Mouse (Mus musculus) liver, embryonic 14.5 days (tissue): ENCODE measurements around the gene Atxn2l. TPM values are rescaled to one million over a fixed set of nuclear protein-coding genes. Genes with fewer than 3 reads are reported as not detected.

Experiments used
- ATAC-seq: fragments of 200-750 bp; cut with Nextera tagmentation; 2 replicates; pipeline ENCODE4 v1.8.0; 2017; ENCODE audit warnings: moderate number of reproducible peaks, mild to moderate bottlenecking, moderate library complexity; ENCODE audit not compliant: insufficient read depth
- DNase-seq, 3 experiments: peaks; one replicate each; pipeline ENCODE4 v3.0.0-alpha.2; 2012 to 2013; ENCODE audit warnings: low read depth in 3 of 3, low spot score in 3 of 3
- H3K27ac ChIP-seq: fragments of 300-500 bp; sonication (generic); 2 replicates; pipeline ENCODE4 v1.5.1; 2014; ENCODE audit warnings: moderate library complexity, mild to moderate bottlenecking, control low read depth, inconsistent platforms
- H3K27me3 ChIP-seq: fragments of 300-500 bp; sonication (generic); 2 replicates; pipeline ENCODE4 v1.6.1; 2014; ENCODE audit warnings: mild to moderate bottlenecking, low read length, moderate library complexity; ENCODE audit not compliant: control insufficient read depth, insufficient read depth
- H3K36me3 ChIP-seq: fragments of 300-500 bp; sonication (generic); replicated peaks from 2 replicates; pipeline ENCODE4 v1.6.1; 2014; ENCODE audit warnings: low read depth; ENCODE audit not compliant: control insufficient read depth, insufficient read depth
- H3K4me1 ChIP-seq, 2 experiments: fragments of 200-500 bp in 1 of 2; fragments of 300-500 bp in 1 of 2; sonication (generic) in 1 of 2; replicated peaks; 2 replicates each; pipeline ENCODE4 v1.6.1; 2012 to 2014; ENCODE audit warnings: antibody characterized with exemption in 1 of 2, inconsistent platforms in 1 of 2, low read length in 1 of 2; ENCODE audit not compliant: control insufficient read depth in 2 of 2, insufficient read depth in 2 of 2
- H3K4me2 ChIP-seq: fragments of 300-500 bp; sonication (generic); 2 replicates; pipeline ENCODE4 v1.6.1; 2014; ENCODE audit warnings: low read depth, mild to moderate bottlenecking, control low read depth, moderate library complexity
- H3K4me3 ChIP-seq, 2 experiments: fragments of 200-500 bp in 1 of 2; fragments of 300-500 bp in 1 of 2; sonication (generic) in 1 of 2; 2 replicates each; pipeline ENCODE4 v1.5.1; 2012 to 2014; ENCODE audit warnings: low read depth in 2 of 2, low read length in 2 of 2, mild to moderate bottlenecking in 2 of 2, control low read depth in 1 of 2, inconsistent platforms in 1 of 2, moderate library complexity in 1 of 2; ENCODE audit not compliant: insufficient read depth in 1 of 2
- H3K9ac ChIP-seq: fragments of 300-500 bp; sonication (generic); replicated peaks from 2 replicates; pipeline ENCODE4 v1.6.1; 2014; ENCODE audit warnings: mild to moderate bottlenecking, control low read depth, moderate library complexity
- H3K9me3 ChIP-seq: fragments of 300-500 bp; sonication (generic); 2 replicates; pipeline ENCODE4 v1.6.1; 2016; ENCODE audit warnings: low read length, mixed read lengths; ENCODE audit not compliant: control insufficient read depth
- CTCF ChIP-seq: IDR thresholded peaks from 2 replicates; pipeline ENCODE4 v1.5.1; 2016; ENCODE audit warnings: antibody characterized with exemption, low read depth, control low read depth
- EP300 ChIP-seq: IDR thresholded peaks from 2 replicates; pipeline ENCODE4 v1.6.1; 2016; ENCODE audit warnings: antibody characterized with exemption, low read depth
- WGBS: fragments of 180-500 bp; shearing (Covaris S2); extraction: QIAGEN DNeasy Blood & Tissue Kit; methylation state at CpG from one replicate; pipeline ENCODE4 v1.1.7; 2014; ENCODE audit not compliant: insufficient replicate concordance; 5-methylcytosine and 5-hydroxymethylcytosine counted together
- polyA plus RNA-seq, 2 experiments: library from polyadenylated mRNA; depleted of rRNA in 1 of 2; stranded (reverse) in 1 of 2; unstranded in 1 of 2; fragments of >200 nt; fragmentation: Nextera tagmentation in 1 of 2; extraction: Ambion mirVana in 1 of 2; gene quantifications; 2 replicates each; pipeline versions ENCODE4 v1.2.1 to v1.2.3; 2012 to 2014

The Atxn2l gene
- polyA plus RNA-seq, 2 experiments, result 17.3 to 42.9 TPM

- Histone ChIP-seq H3K9ac (no peak overlapping the region), H3K4me2 (peak overlapping the region; percentile 92; the same call in 1 of the 2 replicates), H3K27me3 (no peaks in the 10 kb centered on the region), H3K4me1 (peaks cover 4 to 15% of the 10 kb centered on the region in 2 experiments), H3K36me3 (no peaks in the 10 kb centered on the region; the same call in 1 of the 2 replicates), H3K27ac (no peak overlapping the region), H3K4me3 (no peak overlapping the region), H3K9me3 (no peaks in the 10 kb centered on the region)
- WGBS, result 41% methylated on average over 16 of the region's 16 CpGs
- no peak for ATAC-seq
- DNase-seq, result no peak
- TF ChIP-seq EP300 (no peak), CTCF (no peak)
These were observed 30.5 kb downstream of the Atxn2l start for GRCm38 (mm10) chr7:126472713-126473112.

- ATAC-seq (no peak), DNase-seq (no peak)
- H3K9me3 ChIP-seq, result no peaks in the 10 kb centered on the region
- H3K4me2 ChIP-seq, result no peak overlapping the region; the same call in 1 of the 2 replicates
- no peaks in the 10 kb centered on the region for H3K27me3 ChIP-seq
- H3K36me3 ChIP-seq, result no peaks in the 10 kb centered on the region; the same call in 1 of the 2 replicates
- H3K4me3 ChIP-seq, result no peak overlapping the region
- H3K27ac ChIP-seq, result no peak overlapping the region
- no peak for TF ChIP-seq CTCF
- TF ChIP-seq EP300, result no peak
- peaks cover 4 to 15% of the 10 kb centered on the region in 2 experiments for H3K4me1 ChIP-seq
- no peak overlapping the region for H3K9ac ChIP-seq
- WGBS, result 34% methylated on average over 13 of the region's 13 CpGs
These were observed 30.9 kb downstream of the Atxn2l start for GRCm38 (mm10) chr7:126472306-126472705.

- Histone ChIP-seq H3K27me3 (no peaks in the 10 kb centered on the region), H3K9me3 (no peaks in the 10 kb centered on the region), H3K27ac (no peak overlapping the region), H3K4me1 (peaks cover 4 to 15% of the 10 kb centered on the region in 2 experiments), H3K9ac (no peak overlapping the region), H3K36me3 (no peaks in the 10 kb centered on the region; the same call in 1 of the 2 replicates), H3K4me3 (no peak overlapping the region), H3K4me2 (no peak overlapping the region)
- WGBS, result 34% methylated on average over 4 of the region's 4 CpGs
- no peak for ATAC-seq
- no peak for TF ChIP-seq CTCF
- TF ChIP-seq EP300, result no peak
- no peak for DNase-seq
These were observed 31.4 kb downstream of the Atxn2l start for GRCm38 (mm10) chr7:126471853-126472252.

- Histone ChIP-seq H3K9me3 (no peaks in the 10 kb centered on the region), H3K27ac (no peak overlapping the region), H3K36me3 (no peaks in the 10 kb centered on the region; the same call in 1 of the 2 replicates), H3K4me2 (no peak overlapping the region), H3K9ac (no peak overlapping the region), H3K27me3 (no peaks in the 10 kb centered on the region), H3K4me3 (no peak overlapping the region), H3K4me1 (peaks cover 3 to 19% of the 10 kb centered on the region in 2 experiments)
- DNase-seq (no peak), ATAC-seq (no peak)
- WGBS, result 68% methylated on average over 5 of the region's 5 CpGs
- TF ChIP-seq CTCF (no peak), EP300 (no peak)
These were observed 31.9 kb downstream of the Atxn2l start for GRCm38 (mm10) chr7:126471361-126471760.

- 20% methylated on average over 6 of the region's 6 CpGs for WGBS
- no peak for TF ChIP-seq CTCF
- TF ChIP-seq EP300, result no peak
- DNase-seq, result no peak
- no peak overlapping the region for H3K4me3 ChIP-seq
- no peak overlapping the region for H3K9ac ChIP-seq
- no peaks in the 10 kb centered on the region; the same call in 1 of the 2 replicates for H3K36me3 ChIP-seq
- no peak overlapping the region for H3K4me2 ChIP-seq
- H3K27ac ChIP-seq, result no peak overlapping the region
- H3K4me1 ChIP-seq, result peaks cover 0 to 14% of the 10 kb centered on the region in 2 experiments; a peak in 2 of 4 replicates
- no peaks in the 10 kb centered on the region for H3K9me3 ChIP-seq
- ATAC-seq, result no peak
- H3K27me3 ChIP-seq, result no peaks in the 10 kb centered on the region
These were observed 33.2 kb downstream of the Atxn2l start for GRCm38 (mm10) chr7:126470077-126470476.
